Mouse (Mus musculus) myocyte (in vitro differentiated cells): ENCODE measurements at regions not wholly inside any gene's neighbourhood (a gene's known extent, or its start where the extent isn't known, plus 50 kb on each side); places are given as distances from the start of the nearest gene placed in this dataset.

ENCODE experiments used
- E2F4 ChIP-seq: IDR thresholded peaks from one replicate; pipeline ENCODE4 v1.6.1; 2011; ENCODE audit warnings: mild to moderate bottlenecking, control low read depth, moderate library complexity; ENCODE audit not compliant: insufficient read depth
- MAX ChIP-seq: IDR thresholded peaks from one replicate; pipeline ENCODE4 v1.6.1; 2011; ENCODE audit warnings: low read depth, mild to moderate bottlenecking, control low read depth
- MYOD1 ChIP-seq, 3 experiments: IDR thresholded peaks; one replicate each; pipeline ENCODE4 v1.6.1; 2011; ENCODE audit warnings: control low read depth in 2 of 3, low read depth in 2 of 3, mild to moderate bottlenecking in 2 of 3, moderate library complexity in 1 of 3; ENCODE audit not compliant: insufficient read length in 2 of 3, control insufficient read depth in 1 of 3
- MYOG ChIP-seq, 3 experiments: IDR thresholded peaks; one replicate each; pipeline ENCODE4 v1.6.1; 2011; ENCODE audit warnings: control low read depth in 2 of 3, low read depth in 2 of 3, mild to moderate bottlenecking in 2 of 3; ENCODE audit not compliant: insufficient read length in 2 of 3, control insufficient read depth in 1 of 3, insufficient read depth in 1 of 3
- POLR2A ChIP-seq: IDR thresholded peaks from one replicate; pipeline ENCODE4 v1.6.1; 2011; ENCODE audit warnings: low read depth, mild to moderate bottlenecking, control low read depth, moderate library complexity; ENCODE audit not compliant: insufficient read length
- POLR2AphosphoS2 ChIP-seq: IDR thresholded peaks from one replicate; pipeline ENCODE4 v1.6.1; 2011; ENCODE audit warnings: low read depth, control low read depth; ENCODE audit not compliant: insufficient read length
- SRF ChIP-seq: IDR thresholded peaks from one replicate; pipeline ENCODE4 v1.6.1; 2011; ENCODE audit warnings: low read depth; ENCODE audit not compliant: control insufficient read depth, insufficient read length
- TCF12 ChIP-seq: IDR thresholded peaks from one replicate; pipeline ENCODE4 v1.6.1; 2011; ENCODE audit warnings: mild to moderate bottlenecking, control low read depth; ENCODE audit not compliant: poor library complexity, insufficient read depth, severe bottlenecking
- USF1 ChIP-seq: IDR thresholded peaks from one replicate; pipeline ENCODE4 v1.6.1; 2011; ENCODE audit warnings: low read depth, mild to moderate bottlenecking, control low read depth, moderate library complexity

DNA sequence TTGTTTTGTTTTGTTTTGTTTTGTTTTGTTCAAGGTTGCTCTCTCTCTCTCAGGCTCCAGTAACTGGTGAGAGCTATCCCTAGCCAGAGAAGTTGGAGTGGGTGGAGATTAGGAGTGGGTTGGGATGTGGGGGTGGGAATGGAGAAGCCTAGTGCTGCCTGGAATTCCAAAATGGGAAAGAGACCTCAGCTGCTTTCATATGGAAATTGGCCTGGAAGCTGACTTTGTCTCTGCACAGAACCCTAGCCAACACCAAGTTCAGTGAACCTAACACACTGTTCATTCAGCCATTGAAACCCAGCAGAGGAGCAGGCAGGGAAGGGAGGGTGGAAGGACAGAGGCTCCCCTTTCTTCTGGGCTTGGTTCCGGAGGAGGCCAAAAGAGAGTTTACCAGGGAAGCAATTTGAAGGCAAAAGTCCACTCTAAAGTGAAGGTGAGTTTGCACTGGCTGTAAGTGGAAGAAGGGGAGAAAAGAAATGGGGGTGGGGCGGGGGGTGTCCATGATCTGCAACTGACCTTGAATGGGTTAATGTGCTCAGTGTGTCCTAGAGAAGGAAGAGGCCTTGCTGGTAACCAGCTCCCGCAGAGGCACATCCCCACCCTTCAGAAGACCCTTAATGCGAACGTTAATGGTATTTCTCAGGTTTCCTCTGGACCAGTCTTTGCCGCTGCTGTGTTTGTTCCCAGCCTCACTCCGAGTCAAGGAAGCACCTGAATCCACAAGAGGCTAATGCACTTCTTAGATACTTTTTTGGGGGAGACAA lies 245.1 kb downstream of the Insig2 start:
- TF ChIP-seq POLR2AphosphoS2 (no peak), POLR2A (no peak), E2F4 (no peak), MAX (no peak), MYOG (IDR thresholded peaks at IDR 0.05; ENCODE audit: control insufficient read depth in 1 of 3, insufficient read depth in 1 of 3, insufficient read length in 2 of 3, low read depth in 2 of 3) (no peak), MYOD1 (IDR thresholded peaks at IDR 0.05; ENCODE audit: control insufficient read depth in 1 of 3, insufficient read length in 2 of 3, low read depth in 2 of 3) (no peak), TCF12 (no peak), USF1 (no peak), SRF (no peak)
